Mouse (Mus musculus): ENCODE data around the gene Ppp1r8. TPM values are rescaled to one million over a fixed set of nuclear protein-coding genes. Genes with fewer than 3 reads are reported as not detected.

The Ppp1r8 gene
- polyA plus RNA-seq, 1 experiment from 2014 or later: 77.2 TPM

- WGBS: 92% methylated on average over 13 of the region's 13 CpGs
- Histone ChIP-seq H3K4me2 (replicated peaks; ENCODE audit: low read depth, low read length) (no peak overlapping the region), H3K36me3 (ENCODE audit: insufficient read depth, low read length) (peaks cover 40% of the 10 kb centered on the region), H3K4me1 (ENCODE audit: insufficient read depth, low read length) (no peaks in the 10 kb centered on the region), H3K9ac (replicated peaks; ENCODE audit: low read length) (no peak overlapping the region), H3K27me3 (ENCODE audit: insufficient read depth, low read length) (no peaks in the 10 kb centered on the region), H3K4me3 (ENCODE audit: low read length) (no peak overlapping the region), H3K9me3 (ENCODE audit: low read length) (no peaks in the 10 kb centered on the region), H3K27ac (ENCODE audit: low read length) (no peak overlapping the region)
- no peak for ATAC-seq (ENCODE audit: low FRiP score, low TSS enrichment)
Observed at GRCm38 (mm10) chr4:132863012-132863411, 20.0 kb upstream of the Ppp1r8 start.

DNA sequence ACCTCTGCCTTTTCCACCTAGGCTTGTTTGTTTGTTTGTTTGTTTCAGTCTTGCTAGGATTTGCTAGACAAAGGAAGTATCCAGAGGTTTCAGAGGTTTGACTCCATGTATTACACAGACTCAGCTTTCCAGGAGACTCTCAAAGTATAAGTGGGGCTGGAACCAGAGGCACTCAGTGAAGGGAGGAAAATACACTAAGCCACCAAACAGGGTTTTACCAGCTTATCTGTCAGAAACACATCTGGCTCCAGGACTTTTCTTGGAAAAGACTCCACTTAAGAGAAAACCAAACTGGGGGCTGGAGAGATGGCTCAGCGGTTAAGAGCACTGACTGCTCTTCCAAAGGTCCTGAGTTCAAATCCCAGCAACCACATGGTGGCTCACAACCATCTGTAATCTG lies 17.9 kb upstream of the Ppp1r8 start:
- Histone ChIP-seq H3K4me2 (replicated peaks; ENCODE audit: low read depth, low read length) (no peak overlapping the region), H3K4me3 (ENCODE audit: low read length) (no peak overlapping the region), H3K9me3 (ENCODE audit: low read length) (no peaks in the 10 kb centered on the region), H3K4me1 (ENCODE audit: insufficient read depth, low read length) (no peaks in the 10 kb centered on the region), H3K36me3 (ENCODE audit: insufficient read depth, low read length) (peaks cover 45% of the 10 kb centered on the region), H3K27me3 (ENCODE audit: insufficient read depth, low read length) (no peaks in the 10 kb centered on the region), H3K27ac (ENCODE audit: low read length) (no peak overlapping the region), H3K9ac (replicated peaks; ENCODE audit: low read length) (no peak overlapping the region)
- ATAC-seq (ENCODE audit: low FRiP score, low TSS enrichment): no peak
- WGBS: 87% methylated on average over 1 of the region's 1 CpGs

DNA sequence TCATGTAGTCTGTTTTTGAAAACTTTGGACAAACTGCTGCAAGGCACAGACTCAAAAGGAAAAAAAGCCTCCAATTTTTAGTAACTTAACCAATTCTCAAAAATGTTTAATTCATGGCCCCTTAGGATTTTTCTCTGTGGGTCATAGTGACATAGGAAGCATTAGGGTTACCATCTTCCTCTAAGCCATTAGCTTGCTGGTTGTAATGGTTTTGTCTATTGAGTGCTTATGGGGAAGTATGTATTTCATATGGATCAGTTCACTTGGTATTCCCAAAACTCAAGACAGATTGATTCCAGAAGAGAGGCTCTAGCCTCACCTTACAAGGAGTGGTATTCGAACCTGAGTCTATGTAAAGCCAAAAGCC lies 719 bp upstream of the Ppp1r8 start:
- no peaks in the 10 kb centered on the region for H3K27me3 ChIP-seq (ENCODE audit: insufficient read depth, low read length)
- H3K9me3 ChIP-seq (ENCODE audit: low read length): no peaks in the 10 kb centered on the region
- H3K4me2 ChIP-seq (replicated peaks; ENCODE audit: low read depth, low read length): peak overlapping the region; percentile 67
- ATAC-seq (ENCODE audit: low FRiP score, low TSS enrichment): no peak
- H3K4me1 ChIP-seq (ENCODE audit: insufficient read depth, low read length): peaks cover 13% of the 10 kb centered on the region
- peaks cover 19% of the 10 kb centered on the region for H3K36me3 ChIP-seq (ENCODE audit: insufficient read depth, low read length)
- peak overlapping the region; percentile 92 for H3K4me3 ChIP-seq (ENCODE audit: low read length)
- H3K27ac ChIP-seq (ENCODE audit: low read length): peak overlapping the region; percentile 66
- WGBS: 91% methylated on average over 1 of the region's 1 CpGs
- H3K9ac ChIP-seq (replicated peaks; ENCODE audit: low read length): peak overlapping the region; percentile 93

- Histone ChIP-seq H3K9me3 (ENCODE audit: low read length) (no peaks in the 10 kb centered on the region), H3K4me2 (replicated peaks; ENCODE audit: low read depth, low read length) (peak overlapping the region; percentile 67), H3K9ac (replicated peaks; ENCODE audit: low read length) (peak overlapping the region; percentile 93), H3K36me3 (ENCODE audit: insufficient read depth, low read length) (peaks cover 30% of the 10 kb centered on the region), H3K4me1 (ENCODE audit: insufficient read depth, low read length) (peaks cover 13% of the 10 kb centered on the region), H3K27me3 (ENCODE audit: insufficient read depth, low read length) (no peaks in the 10 kb centered on the region), H3K27ac (ENCODE audit: low read length) (peak overlapping the region; percentile 59), H3K4me3 (ENCODE audit: low read length) (peak overlapping the region; percentile 92)
- peak; percentile 31; the same call in 1 of the 2 replicates for ATAC-seq (ENCODE audit: low FRiP score, low TSS enrichment)
- WGBS: under 1% methylated on average over 30 of the region's 30 CpGs
Observed at GRCm38 (mm10) chr4:132842281-132842906, 575 bp downstream of the Ppp1r8 start.

DNA sequence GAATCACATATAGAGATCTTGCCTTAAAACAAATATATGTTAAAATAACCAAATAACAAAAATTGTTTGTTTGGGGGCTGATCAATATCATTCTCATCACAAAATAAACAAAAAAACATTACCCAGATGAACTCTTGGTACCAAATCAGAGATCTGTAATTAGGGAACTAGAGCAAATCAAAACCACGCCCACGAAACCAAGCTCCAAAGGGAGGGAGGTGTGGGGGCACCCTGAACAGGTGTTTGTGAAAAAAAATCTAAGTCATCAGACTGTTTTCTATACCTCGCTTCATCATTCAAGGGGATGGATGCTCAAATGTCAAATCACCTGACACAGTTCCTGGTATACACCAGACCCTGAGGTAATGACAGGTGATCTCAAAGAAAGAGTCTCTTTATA lies 1.5 kb downstream of the Ppp1r8 start:
- no peaks in the 10 kb centered on the region for H3K27me3 ChIP-seq (ENCODE audit: insufficient read depth, low read length)
- H3K4me3 ChIP-seq (ENCODE audit: low read length): peak overlapping the region; percentile 92
- H3K36me3 ChIP-seq (ENCODE audit: insufficient read depth, low read length): peaks cover 39% of the 10 kb centered on the region
- WGBS: 81% methylated on average over 3 of the region's 3 CpGs
- H3K4me1 ChIP-seq (ENCODE audit: insufficient read depth, low read length): peaks cover 13% of the 10 kb centered on the region
- peak overlapping the region; percentile 93 for H3K9ac ChIP-seq (replicated peaks; ENCODE audit: low read length)
- H3K27ac ChIP-seq (ENCODE audit: low read length): no peak overlapping the region
- peak overlapping the region; percentile 67 for H3K4me2 ChIP-seq (replicated peaks; ENCODE audit: low read depth, low read length)
- H3K9me3 ChIP-seq (ENCODE audit: low read length): no peaks in the 10 kb centered on the region
- no peak for ATAC-seq (ENCODE audit: low FRiP score, low TSS enrichment)

DNA sequence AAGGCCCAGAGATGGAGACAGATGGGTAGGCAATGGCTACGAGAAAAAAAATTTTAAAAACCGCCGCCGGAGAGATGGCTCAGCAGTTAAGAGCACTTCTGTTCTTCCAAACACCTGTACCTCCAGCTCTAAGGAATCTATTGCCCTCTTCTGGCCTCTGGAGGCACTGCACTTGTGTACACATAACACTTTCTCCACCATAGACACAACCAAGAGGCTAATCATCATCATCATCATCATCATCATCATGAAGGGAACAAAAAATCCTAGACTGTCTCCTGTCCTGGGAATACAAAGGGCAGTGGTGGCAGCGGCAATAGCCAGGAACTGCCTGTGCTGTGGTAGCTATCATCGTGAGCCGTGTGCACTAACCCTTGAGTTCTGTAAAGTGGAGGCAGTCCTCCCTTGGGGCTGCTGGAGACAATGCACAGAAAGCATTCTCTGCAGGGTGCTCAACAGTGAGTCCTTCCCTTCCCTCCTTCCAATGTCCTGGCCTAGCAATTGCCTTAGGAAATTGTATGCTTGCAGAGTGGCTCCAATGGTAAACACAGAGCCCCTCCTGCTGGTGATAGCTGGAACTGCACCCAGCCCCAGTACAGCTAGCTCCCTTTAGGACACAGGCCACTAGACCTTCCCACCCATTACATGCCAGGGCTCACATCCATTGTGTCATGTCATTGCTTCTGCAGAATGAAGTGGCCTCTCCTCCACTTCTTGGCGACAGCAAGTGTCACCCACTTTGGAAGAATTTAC lies 19.2 kb downstream of the Ppp1r8 start:
- H3K36me3 ChIP-seq (ENCODE audit: insufficient read depth, low read length): peaks cover 40% of the 10 kb centered on the region
- no peaks in the 10 kb centered on the region for H3K27me3 ChIP-seq (ENCODE audit: insufficient read depth, low read length)
- no peak overlapping the region for H3K9ac ChIP-seq (replicated peaks; ENCODE audit: low read length)
- H3K4me1 ChIP-seq (ENCODE audit: insufficient read depth, low read length): no peaks in the 10 kb centered on the region
- H3K9me3 ChIP-seq (ENCODE audit: low read length): peaks cover 6% of the 10 kb centered on the region
- no peak overlapping the region for H3K4me2 ChIP-seq (replicated peaks; ENCODE audit: low read depth, low read length)
- WGBS: 70% methylated on average over 8 of the region's 8 CpGs
- H3K27ac ChIP-seq (ENCODE audit: low read length): no peak overlapping the region
- ATAC-seq (ENCODE audit: low FRiP score, low TSS enrichment): peak; percentile 63; the same call in 1 of the 2 replicates
- no peak overlapping the region for H3K4me3 ChIP-seq (ENCODE audit: low read length)

GRCm38 (mm10) chr4:132818442-132818841 lies 24.5 kb downstream of the Ppp1r8 start:
- Histone ChIP-seq H3K9ac (replicated peaks; ENCODE audit: low read length) (no peak overlapping the region), H3K27me3 (ENCODE audit: insufficient read depth, low read length) (no peaks in the 10 kb centered on the region), H3K9me3 (ENCODE audit: low read length) (peaks cover 6% of the 10 kb centered on the region), H3K27ac (ENCODE audit: low read length) (no peak overlapping the region), H3K4me1 (ENCODE audit: insufficient read depth, low read length) (no peaks in the 10 kb centered on the region), H3K4me2 (replicated peaks; ENCODE audit: low read depth, low read length) (no peak overlapping the region), H3K4me3 (ENCODE audit: low read length) (no peak overlapping the region), H3K36me3 (ENCODE audit: insufficient read depth, low read length) (no peaks in the 10 kb centered on the region)
- 60% methylated on average over 2 of the region's 2 CpGs for WGBS
- no peak for ATAC-seq (ENCODE audit: low FRiP score, low TSS enrichment)

DNA sequence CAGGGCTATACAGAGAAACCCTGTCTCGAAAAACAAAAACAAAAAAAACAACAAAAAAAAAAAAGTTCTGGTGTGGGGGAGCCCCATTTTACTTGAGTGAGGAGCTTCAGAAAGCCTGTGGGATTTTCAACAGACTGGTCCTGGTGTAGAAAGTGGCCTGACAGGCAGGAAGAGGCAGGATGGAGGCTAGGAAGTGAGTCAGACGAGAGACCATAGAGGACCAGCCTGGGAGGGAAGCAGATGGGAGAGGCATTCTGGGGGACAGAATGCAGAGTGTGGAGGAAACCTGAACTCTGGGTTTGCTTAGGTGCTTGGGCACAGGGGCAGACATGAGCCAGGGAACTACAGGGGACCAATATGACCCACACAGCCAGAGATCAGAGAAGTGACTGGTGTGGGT lies 26.1 kb downstream of the Ppp1r8 start:
- 54% methylated on average over 2 of the region's 2 CpGs for WGBS
- H3K27me3 ChIP-seq (ENCODE audit: insufficient read depth, low read length): no peaks in the 10 kb centered on the region
- no peaks in the 10 kb centered on the region for H3K4me1 ChIP-seq (ENCODE audit: insufficient read depth, low read length)
- no peak overlapping the region for H3K4me3 ChIP-seq (ENCODE audit: low read length)
- no peak for ATAC-seq (ENCODE audit: low FRiP score, low TSS enrichment)
- H3K9me3 ChIP-seq (ENCODE audit: low read length): peaks cover 6% of the 10 kb centered on the region
- no peak overlapping the region for H3K9ac ChIP-seq (replicated peaks; ENCODE audit: low read length)
- no peaks in the 10 kb centered on the region for H3K36me3 ChIP-seq (ENCODE audit: insufficient read depth, low read length)
- no peak overlapping the region for H3K27ac ChIP-seq (ENCODE audit: low read length)
- no peak overlapping the region for H3K4me2 ChIP-seq (replicated peaks; ENCODE audit: low read depth, low read length)

- no peak for ATAC-seq (ENCODE audit: low FRiP score, low TSS enrichment)
Observed at GRCm38 (mm10) chr4:132816404-132816803, 26.6 kb downstream of the Ppp1r8 start.

DNA sequence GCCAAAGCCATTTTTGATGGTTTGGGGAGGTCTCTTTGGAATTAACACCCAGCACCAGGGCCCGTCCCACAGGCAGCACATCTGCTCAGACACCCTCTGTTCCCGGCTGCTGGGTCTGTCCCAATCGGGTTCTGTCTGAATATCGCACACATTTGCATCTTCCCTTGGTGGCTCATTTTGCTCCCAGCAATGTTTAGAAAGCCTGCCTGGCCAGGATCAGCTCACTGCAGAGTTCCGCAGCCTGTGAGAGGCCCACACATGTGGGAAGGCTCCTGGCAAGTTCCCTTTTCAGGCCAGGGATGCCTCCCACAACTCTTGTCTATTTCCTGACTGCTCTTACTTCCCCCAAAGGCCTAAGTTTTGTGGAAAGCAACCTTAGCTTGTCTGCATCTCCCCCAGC lies 33.3 kb downstream of the Ppp1r8 start:
- no peak for ATAC-seq (ENCODE audit: low FRiP score, low TSS enrichment)
- Histone ChIP-seq H3K27me3 (ENCODE audit: insufficient read depth, low read length) (no peaks in the 10 kb centered on the region), H3K9me3 (ENCODE audit: low read length) (peaks cover 11% of the 10 kb centered on the region), H3K4me3 (ENCODE audit: low read length) (no peak overlapping the region), H3K4me1 (ENCODE audit: insufficient read depth, low read length) (no peaks in the 10 kb centered on the region), H3K9ac (replicated peaks; ENCODE audit: low read length) (no peak overlapping the region), H3K4me2 (replicated peaks; ENCODE audit: low read depth, low read length) (no peak overlapping the region), H3K36me3 (ENCODE audit: insufficient read depth, low read length) (no peaks in the 10 kb centered on the region), H3K27ac (ENCODE audit: low read length) (no peak overlapping the region)
- 88% methylated on average over 5 of the region's 5 CpGs for WGBS

More at GRCm38 (mm10) chr4:132816404-132816803, 26.6 kb downstream of the Ppp1r8 start:
- Histone ChIP-seq H3K27me3 (ENCODE audit: insufficient read depth, low read length) (no peaks in the 10 kb centered on the region), H3K4me3 (ENCODE audit: low read length) (no peak overlapping the region), H3K9me3 (ENCODE audit: low read length) (peaks cover 9% of the 10 kb centered on the region), H3K9ac (replicated peaks; ENCODE audit: low read length) (no peak overlapping the region), H3K27ac (ENCODE audit: low read length) (no peak overlapping the region), H3K4me1 (ENCODE audit: insufficient read depth, low read length) (no peaks in the 10 kb centered on the region), H3K4me2 (replicated peaks; ENCODE audit: low read depth, low read length) (no peak overlapping the region), H3K36me3 (ENCODE audit: insufficient read depth, low read length) (no peaks in the 10 kb centered on the region)
- WGBS: 78% methylated on average over 7 of the region's 7 CpGs

All from kidney, embryonic 16.5 days (tissue).